Mouse (Mus musculus) heart, adult 2 months (tissue): ENCODE results near the gene Frg2f1.

Source experiments
- CTCF ChIP-seq: fragments of 200-600 bp; IDR thresholded peaks from 2 replicates; pipeline ENCODE4 v1.8.1; 2022; ENCODE audit warnings: antibody characterized with exemption, mild to moderate bottlenecking, moderate library complexity
- EP300 ChIP-seq: fragments of 200-500 bp; IDR thresholded peaks from 2 replicates; pipeline ENCODE4 v1.6.1; 2011; ENCODE audit warnings: low read depth, low read length, control low read depth; ENCODE audit not compliant: insufficient read depth
- POLR2A ChIP-seq: fragments of 200-500 bp; IDR thresholded peaks from 2 replicates; pipeline ENCODE4 v1.6.1; 2011; ENCODE audit warnings: mild to moderate bottlenecking, low read depth, low read length, control low read depth; ENCODE audit not compliant: insufficient read depth

- TF ChIP-seq CTCF (no peak), POLR2A (no peak), EP300 (no peak)
Measured at GRCm38 (mm10) chr4:119572682-119573081, 33.4 kb upstream of the Frg2f1 start.
